Mouse (Mus musculus): Measurements from ENCODE around the gene Olfr344.

The Olfr344 gene

GRCm38 (mm10) chr2:36566362-36566761 is at the start of gene Olfr344:
TSS of gene Olfr344 (plus strand) at chr2:36566662.
- no peak for DNase-seq (ENCODE audit: low spot score in 2 of 2)

DNA sequence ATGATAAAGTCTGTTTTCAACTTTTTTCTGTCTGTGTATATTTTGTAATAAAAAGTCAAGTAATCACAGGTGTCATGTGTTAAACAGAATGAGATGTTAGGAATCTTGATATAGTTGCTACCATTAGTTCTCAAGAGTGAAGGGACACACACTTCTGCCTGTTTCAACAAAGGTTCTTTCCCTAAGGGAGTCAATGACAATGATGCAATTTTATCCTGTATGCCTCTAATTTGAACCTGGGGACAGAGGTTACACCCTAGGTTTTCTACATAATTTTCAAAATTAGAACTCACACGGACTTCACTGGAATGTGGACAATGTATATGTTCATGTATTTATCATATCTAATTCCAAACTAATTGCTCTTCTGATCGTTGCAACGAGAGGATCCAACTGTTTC is 41.8 kb upstream of the Olfr344 start, which contains the start of gene Olfr342:
Olfr342 (plus strand) TSS at position 301 of the 400 bp plus-strand sequence.
- no peak for DNase-seq (ENCODE audit: low spot score in 2 of 2)

- no peak for DNase-seq (ENCODE audit: low spot score in 2 of 2)
These were observed 1.3 kb upstream of the Olfr344 start for GRCm38 (mm10) chr2:36565156-36565555.

DNA sequence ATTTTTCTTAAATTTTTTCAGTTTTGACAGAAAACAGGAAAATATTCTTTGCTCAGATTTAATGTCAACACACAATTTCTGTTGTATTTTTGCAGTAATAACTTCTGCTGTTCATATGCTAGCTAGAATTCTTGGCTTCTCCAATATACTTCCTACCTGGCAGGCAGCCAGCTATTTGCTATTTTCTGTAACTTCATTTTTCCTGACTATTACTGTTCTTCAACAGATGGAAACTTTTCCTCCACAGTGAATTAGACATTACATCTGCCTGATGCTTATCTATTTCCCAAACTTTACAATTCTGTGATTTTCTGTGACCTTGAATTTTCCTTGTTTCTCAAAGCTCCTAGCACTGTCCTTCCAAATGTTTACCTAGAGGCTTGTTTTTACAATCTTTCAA is 560 bp downstream of the Olfr344 start:
- DNase-seq (ENCODE audit: low spot score in 2 of 2): no peak

DNA sequence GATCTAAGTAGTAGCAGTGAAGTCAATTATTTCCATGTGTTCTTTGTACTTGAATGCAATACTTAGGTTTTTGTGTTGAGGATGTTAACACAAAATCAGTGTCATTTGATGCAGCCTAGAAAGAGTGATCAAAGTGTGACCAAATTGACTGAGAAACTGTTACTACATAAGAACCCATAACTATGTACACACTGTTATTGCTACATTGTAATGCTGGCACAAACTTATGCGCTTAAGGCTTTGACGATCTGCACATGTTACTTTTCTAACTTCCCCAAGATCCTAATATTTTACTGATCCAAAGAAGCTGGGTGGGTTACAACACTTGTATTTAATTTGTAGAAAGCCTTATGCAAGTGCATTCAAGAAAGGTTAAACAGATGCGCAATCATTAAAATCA is 1.4 kb downstream of the Olfr344 start:
- DNase-seq (ENCODE audit: low spot score in 2 of 2): no peak
